Mouse (Mus musculus) brain, embryonic 18.5 days (tissue): ENCODE measurements at regions not wholly inside any gene's neighbourhood (a gene's known extent, or its start where the extent isn't known, plus 50 kb on each side); places are given as distances from the start of the nearest gene placed in this dataset.
"Not testable (repeated sequence)": the region's sequence is repeated elsewhere in the genome, so short reads cannot be mapped to it uniquely, and the experiment has no call there.

Experiments used
- DNase-seq: peaks from one replicate; pipeline ENCODE4 v3.0.0-alpha.2; 2012; ENCODE audit warnings: low read depth, low spot score

GRCm38 (mm10) chr3:157371509-157371908, 162.5 kb upstream of the Zranb2 start:
- no peak for DNase-seq

- no peak for DNase-seq
Measured at GRCm38 (mm10) chr3:157373333-157373732, 160.6 kb upstream of the Zranb2 start.

GRCm38 (mm10) chr3:157374178-157374577, 159.8 kb upstream of the Zranb2 start:
- DNase-seq = no peak

- no peak for DNase-seq
Measured at GRCm38 (mm10) chr3:157377531-157377930, 156.4 kb upstream of the Zranb2 start.

GRCm38 (mm10) chr3:157378127-157378526, 155.8 kb upstream of the Zranb2 start:
- no peak for DNase-seq

GRCm38 (mm10) chr3:157391835-157392234, 142.1 kb upstream of the Zranb2 start:
- DNase-seq = no peak

GRCm38 (mm10) chr3:157393903-157394302, 140.1 kb upstream of the Zranb2 start:
- DNase-seq = no peak

- no peak for DNase-seq
Measured at GRCm38 (mm10) chr3:157399909-157400308, 134.1 kb upstream of the Zranb2 start.

- DNase-seq = no peak
Measured at GRCm38 (mm10) chr3:157404054-157404453, 129.9 kb upstream of the Zranb2 start.

- not testable (repeated sequence) for DNase-seq
Measured at GRCm38 (mm10) chr3:157423447-157423846, 110.5 kb upstream of the Zranb2 start.

GRCm38 (mm10) chr3:157426720-157427119, 107.2 kb upstream of the Zranb2 start:
- DNase-seq = no peak

- peak; percentile 56 for DNase-seq
Measured at GRCm38 (mm10) chr3:157449794-157450193, 84.2 kb upstream of the Zranb2 start.

GRCm38 (mm10) chr3:157471600-157471999, 62.4 kb upstream of the Zranb2 start:
- no peak for DNase-seq

GRCm38 (mm10) chr3:157472674-157473073, 61.3 kb upstream of the Zranb2 start:
- no peak for DNase-seq

- DNase-seq = no peak
Measured at GRCm38 (mm10) chr3:157477731-157478130, 56.2 kb upstream of the Zranb2 start.
